Mouse (Mus musculus): ENCODE measurements around the gene Zfp958. TPM values are rescaled to one million over a fixed set of nuclear protein-coding genes. Genes with fewer than 3 reads are reported as not detected.
A peak's percentile ranks its signal among the peaks of the same experiment; 100 is the strongest.

The Zfp958 gene
- polyA plus RNA-seq, 1 experiment from 2014 or later = 7.7 TPM

GRCm38 (mm10) chr8:4678908-4679545 lies 66.1 kb downstream of the Zfp958 start:
- Histone ChIP-seq H3K27me3 (ENCODE audit: control insufficient read depth, insufficient read depth, low read length) (no peaks in the 10 kb centered on the region), H3K9ac (ENCODE audit: low read length) (no peak overlapping the region), H3K4me3 (ENCODE audit: low read depth, low read length) (peak overlapping the region; percentile 63), H3K36me3 (ENCODE audit: control insufficient read depth, insufficient read depth, low read length) (no peaks in the 10 kb centered on the region), H3K4me1 (replicated peaks; ENCODE audit: control insufficient read depth, insufficient read depth) (no peaks in the 10 kb centered on the region), H3K27ac (replicated peaks) (peak overlapping the region; percentile 98), H3K9me3 (ENCODE audit: control insufficient read depth, low read length) (no peaks in the 10 kb centered on the region), H3K4me2 (replicated peaks; ENCODE audit: low read depth) (peak overlapping the region; percentile 64)
- DNase-seq (ENCODE audit: low spot score) = no peak
- ATAC-seq (ENCODE audit: low FRiP score, low TSS enrichment) = no peak
- TF ChIP-seq EP300 (optimal IDR thresholded peaks at IDR 0.05) (no peak), CTCF (IDR thresholded peaks at IDR 0.05; ENCODE audit: low read depth) (no peak)
- WGBS = 79% methylated on average over 8 of the region's 8 CpGs

- no peak overlapping the region for H3K4me2 ChIP-seq (replicated peaks; ENCODE audit: low read depth)
- H3K4me3 ChIP-seq (ENCODE audit: low read depth, low read length) = no peak overlapping the region
- DNase-seq (ENCODE audit: low spot score) (no peak), ATAC-seq (ENCODE audit: low FRiP score, low TSS enrichment) (no peak)
- H3K9me3 ChIP-seq (ENCODE audit: control insufficient read depth, low read length) = no peaks in the 10 kb centered on the region
- no peak for TF ChIP-seq CTCF (IDR thresholded peaks at IDR 0.05; ENCODE audit: low read depth)
- TF ChIP-seq EP300 (optimal IDR thresholded peaks at IDR 0.05) = no peak
- H3K27me3 ChIP-seq (ENCODE audit: control insufficient read depth, insufficient read depth, low read length) = no peaks in the 10 kb centered on the region
- H3K9ac ChIP-seq (ENCODE audit: low read length) = no peak overlapping the region
- H3K4me1 ChIP-seq (replicated peaks; ENCODE audit: control insufficient read depth, insufficient read depth) = no peaks in the 10 kb centered on the region
- H3K36me3 ChIP-seq (ENCODE audit: control insufficient read depth, insufficient read depth, low read length) = no peaks in the 10 kb centered on the region
- 96% methylated on average over 3 of the region's 3 CpGs for WGBS
- H3K27ac ChIP-seq (replicated peaks) = no peak overlapping the region
Observed at GRCm38 (mm10) chr8:4679796-4680195, 66.8 kb downstream of the Zfp958 start.

Other genes with a start within 250 kb of the Zfp958 start
- 22.6 and 25.9 TPM in 2 replicates for gene Cers4, start 120.1 kb upstream of the Zfp958 start, polyA plus RNA-seq (2015; fragmentation: Nextera tagmentation; extraction: Ambion mirVana)
- 15.6 and 18.6 TPM in 2 replicates for gene Shcbp1, start 166.4 kb downstream of the Zfp958 start, polyA plus RNA-seq (2015; fragmentation: Nextera tagmentation; extraction: Ambion mirVana)